Mouse (Mus musculus): ENCODE data around the gene Itgb1bp1. TPM values are rescaled to one million over a fixed set of nuclear protein-coding genes. Genes with fewer than 3 reads are reported as not detected.

Gene Itgb1bp1
- polyA plus RNA-seq, 1 experiment, result 47.8 TPM

- peaks cover 25% of the 10 kb centered on the region for H3K36me3 ChIP-seq (ENCODE audit: control insufficient read depth, insufficient read depth)
- TF ChIP-seq MYOD1 (IDR thresholded peaks at IDR 0.05; ENCODE audit: control insufficient read depth, insufficient read length, low read depth) (no peak), CEBPB (IDR thresholded peaks at IDR 0.05; ENCODE audit: low read depth) (no peak), MAX (IDR thresholded peaks at IDR 0.05) (no peak), CTCF (IDR thresholded peaks at IDR 0.05; ENCODE audit: control insufficient read depth, insufficient read depth, insufficient read length) (no peak), FOSL1 (IDR thresholded peaks at IDR 0.05; ENCODE audit: insufficient read depth, low read length, poor library complexity, severe bottlenecking) (no peak), USF1 (IDR thresholded peaks at IDR 0.05; ENCODE audit: low read depth) (no peak), MYOG (IDR thresholded peaks at IDR 0.05; ENCODE audit: control insufficient read depth, extremely low read depth, insufficient read length) (no peak)
- H3K79me2 ChIP-seq (ENCODE audit: control insufficient read depth, insufficient read depth), result no peaks in the 10 kb centered on the region
- no peak overlapping the region for H3K4me3 ChIP-seq (ENCODE audit: insufficient read depth, poor library complexity, severe bottlenecking)
- no peaks in the 10 kb centered on the region for H3K27me3 ChIP-seq (ENCODE audit: control insufficient read depth, insufficient read depth, insufficient read length)
- no peak overlapping the region for H3ac ChIP-seq (ENCODE audit: control insufficient read depth, insufficient read length, low read depth)
- H3K79me3 ChIP-seq (ENCODE audit: low read depth), result no peaks in the 10 kb centered on the region
Observed at GRCm38 (mm10) chr12:21322856-21323255, 36.8 kb upstream of the Itgb1bp1 start.

- Histone ChIP-seq H3K4me3 (ENCODE audit: insufficient read depth, poor library complexity, severe bottlenecking) (no peak overlapping the region), H3ac (ENCODE audit: control insufficient read depth, insufficient read length, low read depth) (no peak overlapping the region), H3K79me3 (ENCODE audit: low read depth) (no peaks in the 10 kb centered on the region), H3K36me3 (ENCODE audit: control insufficient read depth, insufficient read depth) (peaks cover 23% of the 10 kb centered on the region), H3K79me2 (ENCODE audit: control insufficient read depth, insufficient read depth) (no peaks in the 10 kb centered on the region), H3K27me3 (ENCODE audit: control insufficient read depth, insufficient read depth, insufficient read length) (no peaks in the 10 kb centered on the region)
- TF ChIP-seq MYOD1 (IDR thresholded peaks at IDR 0.05; ENCODE audit: control insufficient read depth, insufficient read length, low read depth), result no peak
- no peak for TF ChIP-seq MYOG (IDR thresholded peaks at IDR 0.05; ENCODE audit: control insufficient read depth, extremely low read depth, insufficient read length)
Observed at GRCm38 (mm10) chr12:21322296-21322695, 36.2 kb upstream of the Itgb1bp1 start.

GRCm38 (mm10) chr12:21321170-21321569, 35.1 kb upstream of the Itgb1bp1 start:
- TF ChIP-seq MAX (IDR thresholded peaks at IDR 0.05), result no peak
- TF ChIP-seq MYOG (IDR thresholded peaks at IDR 0.05; ENCODE audit: control insufficient read depth, extremely low read depth, insufficient read length), result no peak
- no peak for TF ChIP-seq MYOD1 (IDR thresholded peaks at IDR 0.05; ENCODE audit: control insufficient read depth, insufficient read length, low read depth)
- H3K36me3 ChIP-seq (ENCODE audit: control insufficient read depth, insufficient read depth), result peaks cover 23% of the 10 kb centered on the region
- H3ac ChIP-seq (ENCODE audit: control insufficient read depth, insufficient read length, low read depth), result no peak overlapping the region
- H3K4me3 ChIP-seq (ENCODE audit: insufficient read depth, poor library complexity, severe bottlenecking), result no peak overlapping the region
- H3K79me2 ChIP-seq (ENCODE audit: control insufficient read depth, insufficient read depth), result no peaks in the 10 kb centered on the region
- H3K27me3 ChIP-seq (ENCODE audit: control insufficient read depth, insufficient read depth, insufficient read length), result no peaks in the 10 kb centered on the region
- no peaks in the 10 kb centered on the region for H3K79me3 ChIP-seq (ENCODE audit: low read depth)

- no peak for TF ChIP-seq MYOD1 (IDR thresholded peaks at IDR 0.05; ENCODE audit: control insufficient read depth, insufficient read length, low read depth)
- no peak for TF ChIP-seq MYOG (IDR thresholded peaks at IDR 0.05; ENCODE audit: control insufficient read depth, extremely low read depth, insufficient read length)
- TF ChIP-seq CTCF (IDR thresholded peaks at IDR 0.05; ENCODE audit: control insufficient read depth, insufficient read depth, insufficient read length), result no peak
- TF ChIP-seq FOSL1 (IDR thresholded peaks at IDR 0.05; ENCODE audit: insufficient read depth, low read length, poor library complexity, severe bottlenecking), result no peak
- no peak for TF ChIP-seq CEBPB (IDR thresholded peaks at IDR 0.05; ENCODE audit: low read depth)
- no peak for TF ChIP-seq MAX (IDR thresholded peaks at IDR 0.05)
- TF ChIP-seq USF1 (IDR thresholded peaks at IDR 0.05; ENCODE audit: low read depth), result no peak
- Histone ChIP-seq H3K4me3 (ENCODE audit: insufficient read depth, poor library complexity, severe bottlenecking) (no peak overlapping the region), H3K36me3 (ENCODE audit: control insufficient read depth, insufficient read depth) (peaks cover 26% of the 10 kb centered on the region), H3K27me3 (ENCODE audit: control insufficient read depth, insufficient read depth, insufficient read length) (no peaks in the 10 kb centered on the region), H3ac (ENCODE audit: control insufficient read depth, insufficient read length, low read depth) (no peak overlapping the region), H3K79me2 (ENCODE audit: control insufficient read depth, insufficient read depth) (no peaks in the 10 kb centered on the region), H3K79me3 (ENCODE audit: low read depth) (no peaks in the 10 kb centered on the region)
Observed at GRCm38 (mm10) chr12:21320317-21320716, 34.2 kb upstream of the Itgb1bp1 start.

GRCm38 (mm10) chr12:21318143-21318895, 32.2 kb upstream of the Itgb1bp1 start:
- Histone ChIP-seq H3K79me3 (ENCODE audit: low read depth) (no peaks in the 10 kb centered on the region), H3K79me2 (ENCODE audit: control insufficient read depth, insufficient read depth) (no peaks in the 10 kb centered on the region), H3K36me3 (ENCODE audit: control insufficient read depth, insufficient read depth) (peaks cover 31% of the 10 kb centered on the region), H3ac (ENCODE audit: control insufficient read depth, insufficient read length, low read depth) (no peak overlapping the region), H3K4me3 (ENCODE audit: insufficient read depth, poor library complexity, severe bottlenecking) (no peak overlapping the region), H3K27me3 (ENCODE audit: control insufficient read depth, insufficient read depth, insufficient read length) (no peaks in the 10 kb centered on the region)
- TF ChIP-seq CTCF (IDR thresholded peaks at IDR 0.05; ENCODE audit: control insufficient read depth, insufficient read depth, insufficient read length), result peak; percentile 48
- no peak for TF ChIP-seq USF1 (IDR thresholded peaks at IDR 0.05; ENCODE audit: low read depth)

GRCm38 (mm10) chr12:21316869-21317265, 30.8 kb upstream of the Itgb1bp1 start:
- Histone ChIP-seq H3K4me3 (ENCODE audit: insufficient read depth, poor library complexity, severe bottlenecking) (peak overlapping the region; percentile 38), H3ac (ENCODE audit: control insufficient read depth, insufficient read length, low read depth) (no peak overlapping the region), H3K27me3 (ENCODE audit: control insufficient read depth, insufficient read depth, insufficient read length) (no peaks in the 10 kb centered on the region), H3K36me3 (ENCODE audit: control insufficient read depth, insufficient read depth) (peaks cover 38% of the 10 kb centered on the region), H3K79me2 (ENCODE audit: control insufficient read depth, insufficient read depth) (no peaks in the 10 kb centered on the region), H3K79me3 (ENCODE audit: low read depth) (no peaks in the 10 kb centered on the region)
- TF ChIP-seq CEBPB (IDR thresholded peaks at IDR 0.05; ENCODE audit: low read depth) (peak; percentile 93), MYOD1 (IDR thresholded peaks at IDR 0.05; ENCODE audit: control insufficient read depth, insufficient read length, low read depth) (no peak)

Measured in C2C12 (cell line).